Mouse (Mus musculus) lung, postnatal 25 days (tissue): ENCODE data around the gene Lysmd2.
"Not testable (repeated sequence)": the region's sequence is repeated elsewhere in the genome, so short reads cannot be mapped to it uniquely, and the experiment has no call there.

Source experiments
- DNase-seq: peaks from one replicate; pipeline ENCODE4 v3.0.0; 2022; ENCODE audit warnings: low spot score

Lysmd2 gene

GRCm38 (mm10) chr9:75630823-75631454 is 5.4 kb downstream of the Lysmd2 start:
- peak; percentile 46 for DNase-seq

GRCm38 (mm10) chr9:75632111-75632510 is 6.6 kb downstream of the Lysmd2 start:
- DNase-seq: peak; percentile 6

DNA sequence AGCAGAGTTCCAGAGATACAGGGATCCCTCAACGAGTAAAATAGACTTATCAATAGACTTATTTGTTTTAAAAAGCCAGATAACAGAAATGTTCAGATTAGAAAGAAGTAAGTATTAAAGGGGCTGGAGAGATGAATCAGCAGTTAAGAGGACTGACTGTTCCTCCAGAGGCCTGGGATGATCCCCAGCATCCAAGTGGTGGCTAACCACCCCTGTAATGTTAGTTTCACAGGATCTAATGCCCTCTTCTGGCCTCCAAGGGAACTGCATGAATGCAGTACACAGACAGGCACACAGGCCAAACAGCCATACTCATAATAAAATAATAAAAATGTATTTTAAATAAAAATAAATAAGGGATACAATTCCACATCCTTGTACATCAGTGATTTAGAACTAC is 7.4 kb downstream of the Lysmd2 start:
- DNase-seq: peak; percentile 18

DNA sequence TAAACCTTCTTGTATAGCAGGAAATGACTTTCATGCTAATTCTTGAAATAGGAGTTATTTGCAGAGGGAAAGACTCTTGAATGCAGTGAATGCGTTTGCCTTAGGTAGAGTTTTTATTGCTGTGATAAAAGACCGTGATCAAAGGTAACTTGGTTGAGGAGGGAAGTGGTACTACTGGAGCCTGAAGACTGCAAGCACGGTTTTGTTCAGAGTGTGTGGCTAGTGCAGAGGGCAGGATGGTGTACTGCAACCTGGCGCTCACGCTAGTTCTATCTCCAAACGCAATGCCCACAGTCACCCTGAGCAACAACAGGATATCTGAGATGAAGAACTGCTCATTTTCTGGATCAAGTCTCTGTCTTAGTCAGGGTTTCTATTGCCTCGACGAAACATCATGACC is 8.1 kb downstream of the Lysmd2 start:
- no peak for DNase-seq

DNA sequence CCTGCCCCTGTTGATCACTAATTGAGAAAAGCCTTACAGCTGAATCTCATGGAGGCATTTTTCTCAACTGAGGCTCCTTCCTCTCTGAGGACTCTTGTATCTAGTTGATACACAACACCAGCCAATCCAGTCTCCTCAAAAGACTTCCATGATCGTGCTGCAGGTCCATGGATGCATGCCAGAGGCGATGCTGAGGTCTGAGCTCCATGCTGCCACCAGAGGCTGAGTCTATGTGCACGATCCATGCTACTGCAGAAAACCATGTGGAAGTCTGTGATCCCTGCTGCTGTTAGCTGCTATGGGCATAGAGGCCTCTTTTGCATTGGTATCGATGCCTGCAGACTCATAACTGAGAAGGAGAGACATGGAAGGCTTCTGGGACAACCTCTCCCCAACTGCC is 8.7 kb downstream of the Lysmd2 start:
- no peak for DNase-seq

DNA sequence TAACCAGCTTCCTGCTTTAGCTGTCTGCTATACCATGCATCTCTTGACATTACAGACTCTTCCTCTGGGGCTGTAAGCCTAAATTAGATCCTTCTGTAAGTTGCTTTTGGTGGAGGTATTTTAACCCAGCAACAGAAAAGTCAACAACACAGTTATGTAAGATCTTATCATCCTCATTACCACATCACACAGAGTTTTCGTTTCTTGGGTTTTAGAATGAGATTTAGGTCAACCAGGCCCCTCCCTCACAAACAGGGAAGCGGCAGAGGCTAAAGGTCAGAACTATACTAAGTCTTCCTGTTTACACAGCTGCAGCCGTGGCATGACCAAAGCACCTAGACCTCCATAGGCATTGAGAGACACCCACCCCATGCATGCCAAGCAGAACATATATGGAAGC is 19.9 kb downstream of the Lysmd2 start:
- DNase-seq: no peak

GRCm38 (mm10) chr9:75653981-75654911 is 28.7 kb downstream of the Lysmd2 start:
- no peak for DNase-seq

DNA sequence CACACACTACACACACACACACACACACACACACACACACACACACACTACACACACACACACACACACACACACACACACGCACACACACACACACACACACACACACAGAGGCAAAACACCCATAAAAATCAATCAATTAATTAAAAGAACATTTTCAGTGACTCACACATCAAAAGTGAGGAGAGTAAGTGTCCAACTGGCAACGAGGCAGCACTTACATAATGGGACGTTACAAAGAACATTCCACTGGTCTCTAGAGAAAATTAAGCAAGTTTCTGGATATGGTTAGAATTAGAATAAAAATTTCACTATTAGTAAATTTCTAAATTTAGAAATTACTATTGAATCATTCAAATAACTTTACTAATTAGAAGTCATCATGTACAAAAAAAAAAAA is 30.9 kb downstream of the Lysmd2 start:
- not testable (repeated sequence) for DNase-seq

DNA sequence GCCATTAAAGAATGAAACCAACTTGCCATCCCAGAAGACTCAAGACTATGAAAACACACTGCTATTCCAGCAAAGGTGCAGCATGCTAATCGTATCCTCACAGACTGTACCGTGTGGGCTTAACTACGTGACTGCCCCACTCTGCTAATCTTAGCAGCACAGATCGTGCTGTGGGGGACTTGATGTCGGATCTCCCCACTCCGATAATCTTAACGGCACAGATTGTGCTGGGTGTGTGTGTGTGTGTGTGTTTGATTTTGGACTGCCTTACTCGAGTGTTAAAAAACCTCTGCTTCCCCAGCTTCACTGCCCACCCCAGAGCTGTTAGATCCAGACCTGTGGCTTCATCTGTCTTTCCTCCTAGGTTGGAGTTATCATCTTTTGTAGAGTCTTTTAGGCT is 35.4 kb downstream of the Lysmd2 start:
- no peak for DNase-seq

GRCm38 (mm10) chr9:75665364-75665763 is 39.8 kb downstream of the Lysmd2 start:
- DNase-seq: no peak

DNA sequence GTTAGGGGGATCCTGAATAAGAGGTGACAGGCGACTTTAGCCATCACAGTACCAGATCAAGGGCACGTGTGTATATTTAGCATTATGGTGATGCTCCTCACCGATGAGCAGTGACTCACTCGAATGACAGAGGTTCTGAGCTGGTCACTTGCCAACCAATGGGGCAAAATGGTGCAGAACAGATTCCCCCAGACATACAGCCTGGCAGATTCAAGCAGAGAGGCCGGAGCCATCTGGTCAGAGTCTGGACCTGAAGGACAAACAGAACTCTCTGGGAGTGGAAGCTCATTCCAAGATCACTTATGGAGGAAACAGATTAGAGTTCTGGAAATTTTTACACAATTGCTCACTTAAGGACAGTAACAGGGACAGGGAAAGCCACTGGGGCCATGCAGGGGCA is 41.1 kb downstream of the Lysmd2 start:
- DNase-seq: no peak

DNA sequence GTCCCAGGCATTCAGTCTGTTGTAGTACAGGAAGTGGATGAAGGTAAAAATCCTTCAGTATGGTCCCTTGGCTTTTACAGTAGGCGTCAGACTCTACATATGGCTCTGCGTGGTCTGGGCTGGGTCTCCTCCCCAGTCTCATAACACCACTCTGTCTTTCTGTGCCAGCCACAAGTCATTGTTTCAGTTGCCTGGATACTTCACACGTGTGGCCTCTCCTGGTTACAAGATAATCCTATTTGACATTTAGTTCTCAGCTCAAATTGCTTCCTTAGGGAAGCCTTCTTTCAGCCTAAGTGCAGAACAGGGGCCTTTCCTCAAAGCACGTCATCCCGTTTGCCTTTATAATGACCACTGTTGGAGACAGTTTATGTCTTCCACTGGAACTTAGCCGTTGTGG is 47.2 kb downstream of the Lysmd2 start:
- no peak for DNase-seq

GRCm38 (mm10) chr9:75676226-75676625 is 50.7 kb downstream of the Lysmd2 start:
- no peak for DNase-seq

DNA sequence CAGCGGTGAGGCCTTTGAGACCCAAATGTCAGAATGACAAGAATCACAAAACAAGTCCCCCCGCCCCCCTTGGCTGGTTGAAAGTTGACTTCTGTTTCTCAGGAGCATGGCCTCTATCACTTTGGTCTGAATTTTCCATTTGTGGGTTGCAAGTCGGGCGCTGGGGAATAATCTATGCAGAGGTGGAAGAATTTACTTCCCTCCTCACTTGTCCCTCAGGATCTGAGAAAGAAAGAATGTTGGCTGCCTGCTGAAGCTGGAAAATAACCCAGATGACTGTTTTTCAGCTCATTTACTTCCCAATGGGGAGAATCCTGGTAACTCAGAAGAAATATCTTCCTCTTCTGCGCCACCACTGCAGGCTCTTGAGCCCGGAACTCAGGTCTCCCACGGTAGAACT is 52.8 kb downstream of the Lysmd2 start:
- no peak for DNase-seq

- no peak for DNase-seq
Observed at GRCm38 (mm10) chr9:75679629-75680028, 54.1 kb downstream of the Lysmd2 start.

GRCm38 (mm10) chr9:75680606-75681005 is 55.1 kb downstream of the Lysmd2 start:
- DNase-seq: no peak

- peak; percentile 19 for DNase-seq
Observed at GRCm38 (mm10) chr9:75683426-75684191, 58.1 kb downstream of the Lysmd2 start, which contains the start of gene Scg3. Gene Scg3, minus strand, starts transcription at chr9:75684056.

- DNase-seq: no peak
Observed at GRCm38 (mm10) chr9:75684292-75684691, 58.8 kb downstream of the Lysmd2 start.

GRCm38 (mm10) chr9:75684772-75685171 is 59.2 kb downstream of the Lysmd2 start:
- DNase-seq: no peak
